Mouse (Mus musculus) forebrain, postnatal 0 days (tissue): ENCODE data around the gene Hspb8. TPM values are rescaled to one million over a fixed set of nuclear protein-coding genes. Genes with fewer than 3 reads are reported as not detected.

Source experiments
- ATAC-seq: fragments of 200-750 bp; cut with Nextera tagmentation; 2 replicates; pipeline ENCODE4 v1.8.0; 2017; ENCODE audit warnings: mild to moderate bottlenecking, moderate library complexity
- DNase-seq: peaks from one replicate; pipeline ENCODE4 v3.0.0-alpha.2; 2015
- H3K27ac ChIP-seq: fragments of 300-500 bp; sonication (generic); 2 replicates; pipeline ENCODE4 v1.5.1; 2014; ENCODE audit warnings: low read depth, mild to moderate bottlenecking, antibody characterized with exemption, low read length, moderate library complexity, mixed read lengths
- H3K27me3 ChIP-seq: fragments of 300-500 bp; sonication (generic); 2 replicates; pipeline ENCODE4 v1.6.1; 2014; ENCODE audit warnings: mild to moderate bottlenecking, low read length, mixed read lengths; ENCODE audit not compliant: insufficient read depth
- H3K36me3 ChIP-seq: fragments of 300-500 bp; sonication (generic); 2 replicates; pipeline ENCODE4 v1.6.1; 2014; ENCODE audit warnings: mild to moderate bottlenecking, moderate library complexity; ENCODE audit not compliant: insufficient read depth
- H3K4me1 ChIP-seq: fragments of 300-500 bp; sonication (generic); 2 replicates; pipeline ENCODE4 v1.6.1; 2014; ENCODE audit warnings: antibody characterized with exemption; ENCODE audit not compliant: insufficient read depth
- H3K4me2 ChIP-seq: fragments of 300-500 bp; sonication (generic); 2 replicates; pipeline ENCODE4 v1.6.1; 2014; ENCODE audit warnings: low read depth, mild to moderate bottlenecking, moderate library complexity
- H3K4me3 ChIP-seq: fragments of 300-500 bp; sonication (generic); 2 replicates; pipeline ENCODE4 v1.5.1; 2014; ENCODE audit warnings: low read depth, low read length, mixed read lengths
- H3K9ac ChIP-seq: fragments of 300-500 bp; sonication (generic); 2 replicates; pipeline ENCODE4 v1.6.1; 2014; ENCODE audit warnings: mild to moderate bottlenecking
- H3K9me3 ChIP-seq: fragments of 300-500 bp; sonication (generic); 2 replicates; pipeline ENCODE4 v1.6.1; 2016; ENCODE audit warnings: low read length
- CTCF ChIP-seq: sonication (generic); IDR thresholded peaks from 2 replicates; pipeline ENCODE4 v1.5.1; 2016; ENCODE audit warnings: antibody characterized with exemption, control low read depth, low read depth
- WGBS: fragments of 180-500 bp; shearing (Covaris S2); extraction: QIAGEN DNeasy Blood & Tissue Kit; methylation state at CpG from one replicate; pipeline ENCODE4 v1.1.7; 2014; 5-methylcytosine and 5-hydroxymethylcytosine counted together
- polyA plus RNA-seq: library from polyadenylated mRNA; unstranded; fragments of >200 nt; fragmentation: Nextera tagmentation; extraction: Ambion mirVana; gene quantifications from 2 replicates; pipeline ENCODE4 v1.2.1, GENCODE M21; 2015
- total RNA-seq: library from RNA; depleted of rRNA; stranded (reverse); fragments of >200 nt; gene quantifications from 2 replicates; pipeline ENCODE4 v1.2.3, GENCODE M21; 2014

Gene Hspb8
- total and polyA plus RNA-seq, 2 experiments from 2014 or later: 10.6 to 13.2 TPM

DNA sequence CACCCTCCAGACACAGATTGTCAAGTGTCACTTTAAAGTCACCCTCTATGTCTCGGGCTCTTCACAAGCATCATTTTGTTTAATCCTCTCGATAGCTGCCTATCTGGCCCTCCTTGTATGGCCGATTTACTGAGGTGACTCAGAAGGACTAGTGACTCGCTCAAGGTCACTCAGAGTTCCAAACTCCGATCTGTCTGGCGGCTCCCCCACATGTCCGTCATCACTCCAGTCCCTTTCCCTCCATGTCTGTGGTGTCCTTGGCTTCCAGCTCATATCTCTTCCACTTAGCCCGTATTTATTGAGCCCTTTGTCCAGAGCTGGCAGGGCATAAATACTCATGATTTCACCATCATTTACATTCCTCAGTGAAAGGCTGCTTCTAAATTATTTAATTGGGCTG, 28.2 kb upstream of the Hspb8 start:
- Histone ChIP-seq H3K4me1 (0 out of 2 replicates have a peak, but pooled peaks cover 10% of the 10 kb centered on the region), H3K9ac (no peak overlapping the region), H3K4me3 (no peak overlapping the region), H3K9me3 (no peaks in the 10 kb centered on the region), H3K27ac (no peak overlapping the region), H3K4me2 (no peak overlapping the region), H3K27me3 (no peaks in the 10 kb centered on the region), H3K36me3 (peaks cover 17% of the 10 kb centered on the region)
- ATAC-seq (no peak), DNase-seq (no peak)
- WGBS: 77% methylated on average over 8 of the region's 8 CpGs
- no peak for TF ChIP-seq CTCF

DNA sequence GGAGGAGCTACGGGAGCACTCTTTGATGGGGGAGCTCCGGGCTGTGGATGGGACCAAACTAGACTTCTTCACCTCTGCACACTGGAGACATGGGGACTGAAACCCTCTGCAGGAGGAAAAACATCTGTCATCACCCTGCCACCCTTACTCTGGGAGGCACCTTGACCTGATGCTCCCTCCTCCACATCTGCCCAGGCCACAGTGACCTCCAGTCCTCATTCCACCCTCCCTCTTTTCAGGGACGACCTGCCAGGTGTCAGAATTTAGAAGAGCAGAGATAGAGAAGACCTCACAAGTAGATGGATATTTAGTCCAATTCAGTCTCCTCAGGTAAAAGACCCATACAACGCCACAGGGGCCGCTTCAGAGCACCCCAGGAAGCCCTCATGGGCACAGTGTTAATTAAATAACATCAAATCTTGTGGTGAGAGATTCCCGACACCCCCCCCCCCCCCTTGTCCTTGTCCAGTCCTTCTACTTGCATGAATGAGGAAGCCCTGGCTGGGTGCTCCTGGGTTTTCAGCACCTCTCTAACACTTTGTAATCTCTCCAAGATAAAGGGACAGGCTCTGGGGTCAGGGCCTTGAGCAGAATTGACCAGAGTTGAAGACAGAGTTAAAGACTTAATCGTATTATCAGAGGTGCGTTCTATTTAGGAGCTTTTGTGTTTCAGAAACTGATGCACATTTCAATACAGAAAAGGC, 27.0 kb upstream of the Hspb8 start:
- Histone ChIP-seq H3K9ac (no peak overlapping the region), H3K9me3 (no peaks in the 10 kb centered on the region), H3K4me2 (no peak overlapping the region), H3K36me3 (peaks cover 17% of the 10 kb centered on the region), H3K4me3 (no peak overlapping the region), H3K4me1 (0 out of 2 replicates have a peak, but pooled peaks cover 10% of the 10 kb centered on the region), H3K27ac (no peak overlapping the region), H3K27me3 (no peaks in the 10 kb centered on the region)
- no peak for TF ChIP-seq CTCF
- WGBS: 67% methylated on average over 8 of the region's 8 CpGs
- DNase-seq (no peak), ATAC-seq (no peak)

DNA sequence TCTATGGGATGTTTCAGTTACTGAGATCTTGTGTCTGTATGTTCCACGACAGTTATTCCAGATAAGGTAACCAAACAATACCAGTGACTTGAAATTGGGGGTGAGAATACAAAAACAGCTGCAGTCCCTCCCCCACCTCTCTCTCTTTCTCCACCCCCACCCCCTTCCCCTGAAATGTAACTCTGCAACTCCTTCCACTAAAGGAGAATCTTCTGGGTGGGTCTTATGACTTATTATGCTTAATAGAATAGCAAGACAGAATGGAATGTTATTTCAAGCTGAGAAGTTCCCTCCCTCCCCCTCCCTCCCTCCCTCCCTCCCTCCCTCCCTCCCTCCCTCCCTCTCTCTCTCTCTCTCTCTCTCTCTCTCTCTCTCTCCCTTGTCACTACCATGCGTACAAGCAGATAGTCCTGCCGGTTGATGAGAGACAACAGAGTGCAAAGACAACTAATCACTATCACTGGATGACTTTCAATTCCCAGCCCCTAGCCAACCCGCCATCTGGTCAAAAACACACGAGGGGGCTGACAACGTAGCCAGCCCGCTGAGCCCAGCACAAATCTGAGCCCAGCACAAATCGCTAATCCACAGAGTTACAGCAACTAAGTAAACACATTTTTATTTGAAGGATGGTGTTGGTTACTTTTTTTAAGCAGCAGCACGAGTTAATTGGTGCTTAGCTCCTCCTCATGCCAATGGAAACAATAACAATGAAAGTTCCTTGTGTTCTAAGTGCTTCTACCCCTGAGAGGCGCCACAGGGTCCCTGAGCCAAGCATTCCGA, 25.9 kb upstream of the Hspb8 start:
- no peak for TF ChIP-seq CTCF
- Histone ChIP-seq H3K9me3 (no peaks in the 10 kb centered on the region), H3K9ac (no peak overlapping the region), H3K4me2 (no peak overlapping the region), H3K36me3 (peaks cover 26% of the 10 kb centered on the region), H3K4me1 (peaks cover 14% of the 10 kb centered on the region; the same call in 1 of the 2 replicates), H3K27me3 (no peaks in the 10 kb centered on the region), H3K27ac (peak overlapping the region; percentile 21; the same call in 1 of the 2 replicates), H3K4me3 (no peak overlapping the region)
- 4% methylated on average over 11 of the region's 11 CpGs for WGBS
- ATAC-seq (peak; percentile 42; the same call in 1 of the 2 replicates), DNase-seq (peak; percentile 65)

DNA sequence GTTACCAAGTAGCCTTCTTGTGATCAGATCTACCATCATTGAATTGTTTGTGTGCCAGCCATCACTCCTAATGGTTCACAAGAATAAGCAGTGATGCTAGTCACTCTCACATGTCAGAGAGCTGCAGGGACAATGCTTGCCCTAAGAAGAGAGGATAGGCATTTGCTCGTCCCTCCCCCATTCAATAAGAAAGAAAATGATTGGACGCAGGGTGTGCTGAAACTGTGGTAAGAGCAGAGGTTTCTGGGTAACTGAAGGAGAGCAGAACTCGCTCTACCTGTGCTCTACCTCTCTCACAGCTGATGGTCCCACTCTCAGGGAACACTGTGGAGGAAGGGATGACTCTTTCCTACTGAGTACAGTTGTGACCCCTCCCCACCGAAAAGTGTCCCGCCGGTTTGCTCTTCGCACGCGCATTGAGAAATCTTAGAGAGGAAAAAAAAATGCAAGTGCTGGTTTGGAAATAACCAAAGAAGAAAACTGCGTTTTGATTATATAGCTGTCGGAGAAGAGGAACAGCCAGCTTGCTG, 25.2 kb upstream of the Hspb8 start:
- H3K36me3 ChIP-seq: peaks cover 28% of the 10 kb centered on the region
- peak overlapping the region; percentile 9; the same call in 1 of the 2 replicates for H3K27ac ChIP-seq
- no peak overlapping the region for H3K9ac ChIP-seq
- TF ChIP-seq CTCF: no peak
- H3K4me2 ChIP-seq: no peak overlapping the region
- ATAC-seq: no peak
- no peaks in the 10 kb centered on the region for H3K27me3 ChIP-seq
- peaks cover 14% of the 10 kb centered on the region; the same call in 1 of the 2 replicates for H3K4me1 ChIP-seq
- WGBS: 41% methylated on average over 11 of the region's 11 CpGs
- no peak overlapping the region for H3K4me3 ChIP-seq
- DNase-seq: no peak
- H3K9me3 ChIP-seq: no peaks in the 10 kb centered on the region

DNA sequence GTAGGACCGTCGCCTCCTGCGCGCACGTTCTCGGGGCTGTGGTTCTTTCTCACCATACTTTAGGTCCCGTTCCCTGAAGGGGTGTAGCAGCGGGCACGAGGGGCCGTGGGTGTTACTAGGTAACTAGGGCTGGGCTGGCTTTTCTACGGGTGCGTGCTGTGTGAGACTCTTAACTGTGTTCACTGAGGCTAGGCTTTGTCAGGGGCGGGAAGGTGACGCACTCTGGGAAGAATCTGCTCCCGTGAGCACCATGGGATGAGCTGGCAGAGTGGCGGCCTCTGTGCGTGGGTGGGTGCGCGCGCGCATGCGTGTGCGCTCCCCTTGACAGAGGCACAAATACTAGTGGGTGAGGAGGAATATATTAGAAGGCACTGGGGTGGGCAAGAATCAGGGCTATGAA, 23.9 kb upstream of the Hspb8 start:
- 51% methylated on average over 23 of the region's 23 CpGs for WGBS
- DNase-seq (no peak), ATAC-seq (peak; percentile 38; the same call in 1 of the 2 replicates)
- Histone ChIP-seq H3K4me1 (peaks cover 14% of the 10 kb centered on the region; the same call in 1 of the 2 replicates), H3K9me3 (no peaks in the 10 kb centered on the region), H3K4me2 (no peak overlapping the region), H3K27me3 (no peaks in the 10 kb centered on the region), H3K9ac (no peak overlapping the region), H3K27ac (no peak overlapping the region), H3K36me3 (peaks cover 24% of the 10 kb centered on the region), H3K4me3 (no peak overlapping the region)
- TF ChIP-seq CTCF: no peak

DNA sequence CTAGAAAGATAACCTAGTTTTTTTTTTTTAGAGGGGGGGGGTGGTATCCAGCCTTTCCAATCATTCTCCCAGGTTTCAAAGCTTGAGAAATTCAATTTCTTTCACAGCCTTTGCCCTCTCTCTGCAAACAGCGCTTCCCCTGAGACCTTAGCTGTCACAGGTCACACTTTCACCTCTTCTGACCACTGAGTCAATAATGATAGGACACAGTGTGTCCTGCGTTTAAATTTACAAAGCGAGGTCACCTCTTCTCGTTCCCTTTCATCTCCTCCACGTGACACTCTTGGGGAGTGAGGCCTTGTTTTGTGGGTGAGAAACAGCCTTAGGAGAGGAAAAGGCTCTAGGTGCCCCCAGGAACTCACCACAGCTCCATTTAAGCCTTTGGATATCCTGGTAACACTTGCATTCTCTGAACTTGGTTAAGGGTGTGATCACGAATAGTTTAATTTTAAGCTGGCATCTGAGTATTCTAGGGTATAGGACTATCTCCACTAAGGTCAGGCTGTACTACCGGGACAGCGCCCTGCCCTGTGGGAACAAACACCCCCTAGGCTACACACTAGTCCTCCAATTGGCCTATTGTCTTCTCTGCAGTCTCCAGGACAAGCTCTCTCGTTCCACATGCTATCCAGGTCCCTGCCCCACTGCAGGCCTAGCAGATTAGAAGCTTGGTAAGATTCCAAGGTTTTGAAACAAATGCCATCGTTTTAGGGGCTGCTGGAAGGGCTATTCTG, 23.1 kb upstream of the Hspb8 start:
- DNase-seq: no peak

More for the DNA sequence above, 23.1 kb upstream of the Hspb8 start:
- Histone ChIP-seq H3K27me3 (no peaks in the 10 kb centered on the region), H3K4me1 (peaks cover 14% of the 10 kb centered on the region; the same call in 1 of the 2 replicates), H3K36me3 (peaks cover 21% of the 10 kb centered on the region), H3K9ac (no peak overlapping the region), H3K4me3 (no peak overlapping the region), H3K27ac (no peak overlapping the region), H3K9me3 (no peaks in the 10 kb centered on the region), H3K4me2 (no peak overlapping the region)
- 56% methylated on average over 10 of the region's 10 CpGs for WGBS
- TF ChIP-seq CTCF: no peak
- ATAC-seq: no peak
